Mouse (Mus musculus) kidney, embryonic 15.5 days (tissue): ENCODE measurements around the gene Zbp1. TPM values are rescaled to one million over a fixed set of nuclear protein-coding genes. Genes with fewer than 3 reads are reported as not detected.

ENCODE experiments used
- ATAC-seq: fragments of 200-750 bp; cut with Nextera tagmentation; replicated peaks from 2 replicates; pipeline ENCODE4 v1.8.0; 2017; ENCODE audit warnings: moderate TSS enrichment; ENCODE audit not compliant: low FRiP score
- H3K27ac ChIP-seq: fragments of 300-500 bp; sonication (generic); 2 replicates; pipeline ENCODE4 v1.5.1; 2015; ENCODE audit warnings: mild to moderate bottlenecking, inconsistent platforms
- H3K27me3 ChIP-seq: fragments of 300-500 bp; sonication (generic); 2 replicates; pipeline ENCODE4 v1.6.1; 2015; ENCODE audit warnings: inconsistent platforms
- H3K36me3 ChIP-seq: fragments of 300-500 bp; sonication (generic); 2 replicates; pipeline ENCODE4 v1.6.1; 2015; ENCODE audit warnings: inconsistent platforms
- H3K4me1 ChIP-seq: fragments of 300-500 bp; sonication (generic); 2 replicates; pipeline ENCODE4 v1.6.1; 2015; ENCODE audit warnings: inconsistent platforms
- H3K4me2 ChIP-seq: fragments of 300-500 bp; sonication (generic); 2 replicates; pipeline ENCODE4 v1.6.1; 2015; ENCODE audit warnings: moderate library complexity, mild to moderate bottlenecking, inconsistent platforms
- H3K4me3 ChIP-seq: fragments of 300-500 bp; sonication (generic); replicated peaks from 2 replicates; pipeline ENCODE4 v1.5.1; 2015; ENCODE audit warnings: mild to moderate bottlenecking, inconsistent platforms
- H3K9ac ChIP-seq: fragments of 300-500 bp; sonication (generic); 2 replicates; pipeline ENCODE4 v1.6.1; 2015; ENCODE audit warnings: mild to moderate bottlenecking, inconsistent platforms
- H3K9me3 ChIP-seq: fragments of 300-500 bp; sonication (generic); replicated peaks from 2 replicates; pipeline ENCODE4 v1.6.1; 2016; ENCODE audit warnings: inconsistent platforms
- WGBS: fragments of 180-500 bp; shearing (Covaris S2); methylation state at CpG from one replicate; pipeline ENCODE4 v1.1.7; 2015; ENCODE audit warnings: mixed read lengths; 5-methylcytosine and 5-hydroxymethylcytosine counted together
- polyA plus RNA-seq: library from polyadenylated mRNA; unstranded; fragments of >200 nt; fragmentation: Nextera tagmentation; extraction: Ambion mirVana; gene quantifications from 2 replicates; pipeline ENCODE4 v1.2.1, GENCODE M21; 2015

The Zbp1 gene
- polyA plus RNA-seq, 1 experiment from 2014 or later: 0.64 TPM

DNA sequence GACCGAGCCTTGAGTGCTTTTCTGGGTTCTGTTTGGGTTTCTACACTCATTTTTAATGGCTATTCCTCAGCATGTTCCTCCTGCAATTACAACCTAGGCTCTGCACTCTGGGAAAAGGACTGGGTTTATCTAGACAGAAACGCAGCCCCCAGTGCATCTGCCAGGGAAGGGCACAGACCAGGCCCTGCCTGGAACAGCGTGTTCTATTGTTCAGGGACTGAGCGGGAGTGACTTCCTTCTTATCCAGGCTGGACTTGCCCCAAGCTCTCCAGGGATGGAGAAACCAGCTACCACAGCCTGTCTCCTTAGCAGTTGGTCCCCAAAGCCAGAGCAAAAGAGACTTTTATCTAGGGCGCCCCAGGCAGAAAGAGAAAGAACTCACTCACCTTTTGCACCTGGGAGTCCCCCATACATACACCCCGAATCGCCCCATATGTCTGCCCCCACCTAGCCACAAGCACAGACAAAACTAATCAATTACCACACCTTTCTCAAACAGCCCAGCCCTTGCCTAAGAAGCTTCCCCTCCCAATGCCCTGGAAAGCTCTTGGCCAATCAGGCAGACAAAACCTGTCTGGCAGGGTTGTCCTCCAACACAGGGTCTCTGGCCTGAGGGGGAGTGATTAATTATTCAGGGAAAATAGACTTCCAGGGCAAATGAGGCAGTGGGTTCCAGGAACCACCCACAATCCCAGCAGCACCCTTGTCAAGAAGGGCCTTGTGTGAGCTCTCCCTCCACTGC, 37.3 kb upstream of the Zbp1 start:
- peak overlapping the region; percentile 54 for H3K27ac ChIP-seq
- H3K4me1 ChIP-seq: peaks cover 90% of the 10 kb centered on the region
- H3K4me2 ChIP-seq: no peak overlapping the region
- no peak overlapping the region for H3K9ac ChIP-seq
- ATAC-seq: no peak
- H3K36me3 ChIP-seq: no peaks in the 10 kb centered on the region
- H3K27me3 ChIP-seq: no peaks in the 10 kb centered on the region
- H3K9me3 ChIP-seq: no peaks in the 10 kb centered on the region
- no peak overlapping the region for H3K4me3 ChIP-seq
- 65% methylated on average over 7 of the region's 7 CpGs for WGBS

DNA sequence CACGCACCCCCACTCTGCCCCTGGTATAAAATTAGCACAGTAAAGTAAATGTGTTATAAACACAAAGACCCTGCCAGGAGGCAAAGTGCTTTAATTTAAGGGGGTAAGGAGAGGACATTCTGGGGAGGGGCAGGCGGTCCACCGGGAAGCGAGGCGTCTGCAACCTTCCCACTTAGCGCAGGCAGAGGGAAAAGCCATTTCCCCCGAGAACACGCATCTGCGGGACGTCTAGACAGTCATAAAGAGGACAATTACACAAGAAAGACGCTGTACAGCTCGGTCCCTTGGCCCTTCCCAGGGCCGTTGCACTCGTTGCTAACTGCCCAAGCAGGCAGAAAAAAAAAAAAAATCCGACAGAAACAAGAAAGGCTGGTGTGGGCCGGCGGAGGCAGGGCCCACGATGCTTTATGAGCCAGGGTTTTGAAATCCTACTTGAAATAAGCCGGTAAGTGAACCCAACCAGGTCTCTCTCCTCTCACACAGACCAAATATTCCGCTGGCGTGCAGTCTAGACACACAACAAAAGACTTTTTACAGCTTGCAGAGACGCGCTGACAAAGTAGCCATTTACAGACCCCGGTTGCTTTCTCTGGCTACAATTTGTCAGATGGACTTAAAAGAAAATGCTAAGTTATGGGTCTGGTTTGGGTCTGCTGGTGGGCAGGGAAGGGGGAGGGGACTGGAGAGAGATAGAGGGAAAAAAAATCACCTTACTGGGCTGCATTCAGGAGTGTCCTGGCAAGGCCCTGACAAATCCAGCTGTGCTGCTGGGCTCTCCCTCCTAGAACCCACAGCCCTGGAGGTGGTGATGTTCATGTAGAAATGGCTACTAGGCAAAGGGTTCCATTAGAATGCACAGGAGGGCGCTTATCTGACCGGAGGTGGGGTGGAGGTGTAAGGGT, 35.3 kb upstream of the Zbp1 start:
- H3K36me3 ChIP-seq: no peaks in the 10 kb centered on the region
- WGBS: 17% methylated on average over 26 of the region's 26 CpGs
- no peaks in the 10 kb centered on the region for H3K27me3 ChIP-seq
- peak overlapping the region; percentile 75 for H3K27ac ChIP-seq
- no peaks in the 10 kb centered on the region for H3K9me3 ChIP-seq
- no peak overlapping the region for H3K4me3 ChIP-seq
- H3K9ac ChIP-seq: 0 out of 2 replicates have a peak overlapping the region, but pooled peaks have one; percentile 17
- H3K4me1 ChIP-seq: peaks cover 97% of the 10 kb centered on the region
- 0 out of 2 replicates have a peak, but pooled peaks have one; percentile 4 for ATAC-seq
- H3K4me2 ChIP-seq: peak overlapping the region; percentile 46

DNA sequence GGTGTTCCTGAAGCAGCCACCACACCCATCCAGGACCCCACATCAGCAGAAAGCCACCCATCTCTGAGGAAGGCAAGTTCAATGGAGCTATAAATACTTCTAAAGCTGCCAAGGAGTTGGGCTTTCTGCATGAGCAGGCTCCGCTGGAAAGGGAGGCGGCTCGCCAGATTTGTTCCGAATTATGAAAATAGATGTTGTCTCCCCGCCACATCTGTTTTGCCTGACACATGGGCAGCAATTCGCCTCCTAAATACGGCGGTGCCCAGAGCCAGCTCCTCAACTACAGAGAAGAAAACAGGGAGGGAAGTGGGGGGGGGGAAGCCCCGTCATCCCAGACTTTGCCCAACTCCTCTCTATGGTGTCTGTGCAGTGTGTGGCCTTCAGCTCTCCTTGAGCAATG, 33.0 kb upstream of the Zbp1 start:
- ATAC-seq: no peak
- 35% methylated on average over 9 of the region's 9 CpGs for WGBS
- no peaks in the 10 kb centered on the region for H3K27me3 ChIP-seq
- H3K27ac ChIP-seq: peak overlapping the region; percentile 67; the same call in 1 of the 2 replicates
- H3K9ac ChIP-seq: no peak overlapping the region
- peak overlapping the region; percentile 8; the same call in 1 of the 2 replicates for H3K4me2 ChIP-seq
- H3K9me3 ChIP-seq: no peaks in the 10 kb centered on the region
- no peak overlapping the region for H3K4me3 ChIP-seq
- H3K36me3 ChIP-seq: no peaks in the 10 kb centered on the region
- H3K4me1 ChIP-seq: peaks cover 97% of the 10 kb centered on the region

- Histone ChIP-seq H3K4me1 (peaks cover 97% of the 10 kb centered on the region), H3K36me3 (no peaks in the 10 kb centered on the region), H3K4me2 (peak overlapping the region; percentile 8; the same call in 1 of the 2 replicates), H3K9ac (no peak overlapping the region; the same call in 1 of the 2 replicates), H3K27me3 (no peaks in the 10 kb centered on the region), H3K4me3 (no peak overlapping the region), H3K27ac (peak overlapping the region; percentile 67), H3K9me3 (no peaks in the 10 kb centered on the region)
- no peak; the same call in 1 of the 2 replicates for ATAC-seq
- WGBS: 29% methylated on average over 7 of the region's 7 CpGs
These were observed 32.4 kb upstream of the Zbp1 start for GRCm38 (mm10) chr2:173251133-173251532.

GRCm38 (mm10) chr2:173250411-173250810, 31.7 kb upstream of the Zbp1 start:
- 25% methylated on average over 2 of the region's 2 CpGs for WGBS
- H3K27me3 ChIP-seq: no peaks in the 10 kb centered on the region
- no peak; the same call in 1 of the 2 replicates for ATAC-seq

GRCm38 (mm10) chr2:173249965-173250364, 31.2 kb upstream of the Zbp1 start:
- 70% methylated on average over 8 of the region's 8 CpGs for WGBS
- no peaks in the 10 kb centered on the region for H3K36me3 ChIP-seq
- peaks cover 96% of the 10 kb centered on the region for H3K4me1 ChIP-seq
- H3K27ac ChIP-seq: peak overlapping the region; percentile 67; the same call in 1 of the 2 replicates
- ATAC-seq: no peak
- H3K4me3 ChIP-seq: no peak overlapping the region
- H3K27me3 ChIP-seq: no peaks in the 10 kb centered on the region
- no peaks in the 10 kb centered on the region for H3K9me3 ChIP-seq
- no peak overlapping the region for H3K9ac ChIP-seq
- H3K4me2 ChIP-seq: no peak overlapping the region

More at GRCm38 (mm10) chr2:173250411-173250810, 31.7 kb upstream of the Zbp1 start:
- H3K4me1 ChIP-seq: peaks cover 97% of the 10 kb centered on the region
- no peak overlapping the region for H3K4me2 ChIP-seq
- H3K27ac ChIP-seq: peak overlapping the region; percentile 67
- H3K4me3 ChIP-seq: no peak overlapping the region
- H3K36me3 ChIP-seq: no peaks in the 10 kb centered on the region
- H3K9me3 ChIP-seq: no peaks in the 10 kb centered on the region
- H3K9ac ChIP-seq: no peak overlapping the region; the same call in 1 of the 2 replicates

DNA sequence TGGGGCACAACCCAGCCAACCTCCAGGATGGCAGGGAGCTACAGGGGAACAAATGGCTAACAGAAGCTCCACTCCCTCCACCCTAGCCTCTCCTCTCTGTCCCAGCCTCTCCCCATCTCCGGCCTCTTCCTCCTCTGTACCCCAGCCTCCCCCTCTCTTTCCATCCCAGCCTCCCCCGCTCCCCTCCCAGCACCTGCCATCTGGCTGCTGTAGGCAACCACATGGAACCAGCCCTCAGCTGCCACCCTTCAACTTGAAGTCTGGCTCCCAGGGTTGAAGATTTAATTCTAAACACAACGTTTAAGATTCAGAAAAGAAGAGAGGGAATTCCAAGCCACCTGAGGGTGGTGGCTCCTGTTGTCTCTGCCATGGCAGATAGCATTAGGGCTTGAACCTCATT, 30.7 kb upstream of the Zbp1 start:
- Histone ChIP-seq H3K27me3 (no peaks in the 10 kb centered on the region), H3K4me2 (no peak overlapping the region), H3K27ac (no peak overlapping the region), H3K4me1 (peaks cover 90% of the 10 kb centered on the region), H3K9me3 (no peaks in the 10 kb centered on the region), H3K36me3 (no peaks in the 10 kb centered on the region), H3K4me3 (no peak overlapping the region), H3K9ac (no peak overlapping the region)
- WGBS: 48% methylated on average over 3 of the region's 3 CpGs
- ATAC-seq: no peak

DNA sequence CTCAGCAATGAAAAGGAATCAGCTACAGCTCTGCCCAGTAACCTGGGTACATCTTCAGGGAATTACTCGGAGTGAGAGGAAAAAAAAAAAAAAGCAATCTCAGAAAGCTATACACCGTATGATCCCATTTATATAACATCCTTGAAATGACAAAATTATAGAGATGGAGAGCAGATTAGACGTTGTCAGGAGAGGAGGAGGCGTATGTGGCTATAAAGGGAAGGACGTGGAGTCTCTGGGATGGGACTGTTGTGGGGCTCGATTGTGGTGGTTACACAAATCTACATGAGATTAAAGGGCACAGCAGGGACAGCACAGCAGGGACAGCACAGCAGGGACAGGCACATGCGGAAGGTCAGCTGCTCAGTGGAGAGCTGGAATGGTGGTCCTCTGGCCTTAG, 30.1 kb upstream of the Zbp1 start:
- Histone ChIP-seq H3K27ac (peak overlapping the region; percentile 74; the same call in 1 of the 2 replicates), H3K36me3 (no peaks in the 10 kb centered on the region), H3K4me1 (peaks cover 89% of the 10 kb centered on the region), H3K4me3 (no peak overlapping the region), H3K9me3 (no peaks in the 10 kb centered on the region), H3K9ac (no peak overlapping the region), H3K4me2 (no peak overlapping the region), H3K27me3 (no peaks in the 10 kb centered on the region)
- ATAC-seq: no peak
- WGBS: 78% methylated on average over 7 of the region's 7 CpGs

DNA sequence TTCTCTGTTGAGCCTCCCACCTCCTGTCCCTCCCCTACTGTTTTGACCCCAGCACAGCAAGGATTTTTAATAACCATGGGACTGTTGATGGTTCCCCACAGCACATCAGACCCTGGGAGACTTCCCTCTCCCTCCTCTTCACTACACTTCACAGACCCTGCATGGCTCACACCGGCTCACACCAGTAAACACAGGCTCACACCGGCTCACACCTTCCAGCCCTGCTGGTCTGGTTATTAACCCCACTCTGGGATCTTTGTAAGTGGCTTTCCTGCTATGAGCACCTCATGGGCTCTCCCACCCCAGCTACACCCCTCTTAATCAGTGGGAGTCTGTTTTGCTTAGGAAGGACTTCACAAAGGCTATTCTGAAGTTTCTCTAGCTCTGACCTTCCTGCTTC, 29.2 kb upstream of the Zbp1 start:
- Histone ChIP-seq H3K27me3 (no peaks in the 10 kb centered on the region), H3K4me2 (no peak overlapping the region), H3K9ac (no peak overlapping the region), H3K36me3 (no peaks in the 10 kb centered on the region), H3K4me1 (peaks cover 89% of the 10 kb centered on the region), H3K4me3 (no peak overlapping the region), H3K27ac (peak overlapping the region; percentile 74), H3K9me3 (no peaks in the 10 kb centered on the region)
- 21% methylated on average over 2 of the region's 2 CpGs for WGBS
- ATAC-seq: no peak

GRCm38 (mm10) chr2:173247197-173247596, 28.5 kb upstream of the Zbp1 start:
- no peaks in the 10 kb centered on the region for H3K27me3 ChIP-seq
- WGBS: 36% methylated on average over 2 of the region's 2 CpGs
- no peak overlapping the region for H3K9ac ChIP-seq
- peaks cover 90% of the 10 kb centered on the region for H3K4me1 ChIP-seq
- no peak overlapping the region for H3K4me2 ChIP-seq
- ATAC-seq: 0 out of 2 replicates have a peak, but pooled peaks have one; percentile 20
- peak overlapping the region; percentile 74 for H3K27ac ChIP-seq
- H3K9me3 ChIP-seq: no peaks in the 10 kb centered on the region
- no peak overlapping the region for H3K4me3 ChIP-seq
- H3K36me3 ChIP-seq: no peaks in the 10 kb centered on the region

DNA sequence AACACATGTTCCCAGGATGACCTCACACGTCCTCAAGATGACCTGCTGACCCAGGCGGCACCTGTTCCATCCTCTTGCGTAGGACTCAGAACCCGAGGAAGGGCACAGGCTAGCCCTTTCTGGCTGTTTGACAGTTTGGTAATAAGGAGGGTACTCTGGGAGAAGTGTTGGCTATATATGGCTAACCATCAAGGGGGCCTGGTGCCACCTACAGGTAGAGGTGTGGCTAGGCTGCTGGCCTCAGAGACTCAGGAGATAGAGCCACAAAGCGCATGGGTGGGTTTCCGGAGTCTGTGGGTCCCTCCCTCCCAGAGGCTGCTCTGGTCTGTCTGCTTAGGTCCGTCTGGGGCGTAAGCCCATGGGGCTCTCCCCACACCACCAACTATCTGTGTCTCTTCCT, 28.0 kb upstream of the Zbp1 start:
- WGBS: 73% methylated on average over 8 of the region's 8 CpGs
- ATAC-seq: 0 out of 2 replicates have a peak, but pooled peaks have one; percentile 2
- Histone ChIP-seq H3K27ac (peak overlapping the region; percentile 74; the same call in 1 of the 2 replicates), H3K4me1 (peaks cover 88% of the 10 kb centered on the region), H3K27me3 (no peaks in the 10 kb centered on the region), H3K9ac (no peak overlapping the region), H3K4me3 (no peak overlapping the region), H3K4me2 (no peak overlapping the region), H3K9me3 (no peaks in the 10 kb centered on the region), H3K36me3 (no peaks in the 10 kb centered on the region)

DNA sequence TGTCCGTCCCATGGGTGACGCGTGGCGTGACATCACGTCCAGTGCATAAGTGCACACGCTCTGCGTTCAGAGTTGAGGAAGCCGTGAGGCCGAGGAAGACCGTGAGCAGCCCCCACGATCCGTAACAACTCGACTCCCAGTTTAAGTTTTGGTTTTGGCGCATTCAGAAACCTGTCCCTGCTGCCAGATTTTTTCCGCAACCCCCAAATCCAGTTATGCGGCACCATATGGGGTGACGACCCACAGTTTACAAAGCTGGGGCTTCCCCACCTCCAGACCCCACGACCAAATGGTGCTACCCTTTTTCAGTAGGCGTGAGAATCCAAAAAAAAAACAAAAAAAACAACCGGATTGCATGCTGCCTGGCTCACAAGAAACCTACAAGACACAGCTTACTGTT, 26.5 kb upstream of the Zbp1 start:
- ATAC-seq: no peak
- Histone ChIP-seq H3K4me2 (no peak overlapping the region), H3K9ac (no peak overlapping the region), H3K4me1 (peaks cover 86% of the 10 kb centered on the region), H3K36me3 (no peaks in the 10 kb centered on the region), H3K9me3 (no peaks in the 10 kb centered on the region), H3K4me3 (no peak overlapping the region), H3K27me3 (no peaks in the 10 kb centered on the region), H3K27ac (no peak overlapping the region)
- WGBS: 87% methylated on average over 20 of the region's 20 CpGs
